Mouse (Mus musculus): ENCODE data around the gene Lpxn.

Gene Lpxn

GRCm38 (mm10) chr19:12804237-12804636, 8.2 kb downstream of the Lpxn start:
- in situ Hi-C loops (cut with MboI, MseI), result loop anchor here (25.0 kb wide), 2 partner anchors 217 to 792 kb away; partner anchors contain the start of gene Gm4952

- in situ Hi-C loops (cut with MboI, MseI), result loop anchor here (25.0 kb wide), 2 partner anchors 218 to 793 kb away; partner anchors contain the start of gene Gm4952
These were observed 9.7 kb downstream of the Lpxn start for GRCm38 (mm10) chr19:12805730-12806129.

GRCm38 (mm10) chr19:12806214-12806613, 10.2 kb downstream of the Lpxn start:
- in situ Hi-C loops (cut with MboI, MseI), result loop anchor here (25.0 kb wide), 2 partner anchors 219 to 794 kb away; partner anchors contain the start of gene Gm4952

- in situ Hi-C loops (cut with MboI, MseI), result loop anchor here (10.0 to 25.0 kb wide), 3 partner anchors 226 to 801 kb away; partner anchors contain the start of genes Gm4952 and Mpeg1
These were observed 16.8 kb downstream of the Lpxn start for GRCm38 (mm10) chr19:12812644-12813364.

- in situ Hi-C loops (cut with MboI, MseI), result loop anchor here (10.0 to 25.0 kb wide), 3 partner anchors 227 to 802 kb away; partner anchors contain the start of genes Gm4952 and Mpeg1
These were observed 17.9 kb downstream of the Lpxn start for GRCm38 (mm10) chr19:12813883-12814282.

GRCm38 (mm10) chr19:12818507-12818906, 22.5 kb downstream of the Lpxn start:
- in situ Hi-C loops (cut with MboI, MseI), result loop anchor here (10.0 to 25.0 kb wide), 3 partner anchors 231 to 806 kb away; partner anchors contain the start of genes Gm4952 and Mpeg1

- in situ Hi-C loops (cut with MboI, MseI), result loop anchor here (5.0 to 25.0 kb wide), 3 partner anchors 58 to 808 kb away; partner anchors contain the start of gene Gm4952
These were observed 24.4 kb downstream of the Lpxn start for GRCm38 (mm10) chr19:12820383-12820782.

- in situ Hi-C loops (cut with MboI, MseI), result loop anchor here (5.0 to 25.0 kb wide), 3 partner anchors 62 to 812 kb away; partner anchors contain the start of gene Gm4952
These were observed 28.6 kb downstream of the Lpxn start for GRCm38 (mm10) chr19:12824549-12824948.

- in situ Hi-C loops (cut with MboI, MseI), result no loop called here
These were observed 34.9 kb downstream of the Lpxn start for GRCm38 (mm10) chr19:12830823-12831430.

GRCm38 (mm10) chr19:12831559-12831958, 35.6 kb downstream of the Lpxn start:
- in situ Hi-C loops (cut with MboI, MseI), result no loop called here

- in situ Hi-C loops (cut with MboI, MseI), result no loop called here
These were observed 37.6 kb downstream of the Lpxn start for GRCm38 (mm10) chr19:12833625-12834024.

GRCm38 (mm10) chr19:12838507-12838906, 42.5 kb downstream of the Lpxn start:
- in situ Hi-C loops (cut with MboI, MseI), result no loop called here

- in situ Hi-C loops (cut with MboI, MseI), result no loop called here
These were observed 50.4 kb downstream of the Lpxn start, which contains the start of gene Gm5244 for GRCm38 (mm10) chr19:12846382-12846781. Gene Gm5244 (plus strand): TSS chr19:12846682.

GRCm38 (mm10) chr19:12856983-12857382, 61.0 kb downstream of the Lpxn start, which contains the start of gene Olfr1444:
Gene Olfr1444 (plus strand): TSS chr19:12857283.
- in situ Hi-C loops (cut with MboI, MseI), result no loop called here

Data from regulatory T cell (primary cell).